Mouse (Mus musculus): ENCODE data around the gene Hip1r.

DNA sequence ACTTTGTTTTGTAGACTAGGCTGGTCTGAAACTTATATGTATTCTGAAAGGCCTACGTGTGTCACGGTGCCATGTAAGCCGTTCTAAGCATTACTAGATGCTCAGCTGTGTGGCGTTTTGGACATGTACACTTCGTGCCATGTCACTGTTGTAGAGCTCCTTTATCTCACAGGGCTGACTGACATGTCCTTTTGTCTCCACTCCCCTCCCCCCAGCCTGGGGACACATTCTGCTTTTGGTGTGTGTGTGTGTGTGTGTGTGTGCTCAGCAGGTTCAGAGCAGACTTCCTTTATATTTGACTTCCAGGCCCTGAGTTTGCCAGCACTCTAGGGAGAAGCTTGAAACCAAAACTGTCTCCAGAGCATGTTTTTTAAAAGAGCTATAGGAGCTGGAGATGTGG lies 63.4 kb downstream of the Hip1r start:
- no peak for TF ChIP-seq POLR2A (IDR thresholded peaks at IDR 0.05; ENCODE audit: low read depth, low read length)
- no peak for TF ChIP-seq CTCF (conservative IDR thresholded peaks at IDR 0.05; ENCODE audit: insufficient read depth, insufficient read length, low read depth, low read length)
